Mouse (Mus musculus) frontal cortex, adult 2 months (tissue): Measurements from ENCODE around the gene Fam168a. TPM values are rescaled to one million over a fixed set of nuclear protein-coding genes. Genes with fewer than 3 reads are reported as not detected.

ENCODE experiments used
- DNase-seq, 2 experiments: peaks; one replicate each; pipeline ENCODE4 v3.0.0; 2022; ENCODE audit warnings: low spot score in 1 of 2; ENCODE audit errors: extremely low spot score in 1 of 2
- polyA plus RNA-seq: library from polyadenylated mRNA; depleted of rRNA; stranded (reverse); fragments of >200 nt; gene quantifications from 2 replicates; pipeline ENCODE4 v1.2.3, GENCODE M21; 2012; rRNA removed

Gene Fam168a
- polyA plus RNA-seq, result 105 and 108 TPM in 2 replicates

DNA sequence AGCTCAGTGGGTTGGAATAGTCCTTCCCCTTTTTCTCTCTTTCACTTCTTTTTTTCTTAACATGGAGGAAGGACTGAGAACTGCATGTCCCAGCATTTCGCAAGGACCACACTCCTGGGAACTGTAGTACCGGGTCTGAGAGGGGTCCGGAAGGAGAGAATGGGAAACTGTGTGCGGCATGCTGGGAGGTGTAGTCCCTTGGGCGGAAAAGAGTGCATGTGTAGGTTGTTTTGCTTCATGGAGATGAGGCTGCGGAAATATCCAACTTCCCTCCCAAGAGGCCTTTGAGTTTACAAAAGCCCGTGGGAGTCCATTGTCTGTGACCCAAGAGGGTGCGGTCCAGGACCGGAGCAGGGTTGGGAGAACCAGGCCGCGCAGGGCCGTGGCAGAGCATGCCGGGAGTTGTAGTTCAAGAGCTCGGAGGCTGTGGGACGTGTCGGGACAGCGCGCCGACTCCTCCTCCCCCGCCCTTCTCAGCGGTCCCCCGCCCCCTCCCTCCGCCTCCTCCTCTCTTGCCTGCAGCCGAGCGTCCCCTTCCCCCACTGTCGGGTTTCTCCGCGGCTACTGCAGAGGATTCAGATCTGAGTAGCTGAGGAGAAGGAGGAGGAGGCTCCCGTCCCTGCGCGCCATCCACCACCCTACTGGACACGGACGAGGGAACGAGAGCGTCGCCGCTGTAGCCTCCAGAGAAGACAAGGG lies at the start of gene Fam168a:
Fam168a (plus strand) TSS at position 493 of the 699 bp plus-strand sequence.
- DNase-seq, result peak; percentile 93 to 94

DNA sequence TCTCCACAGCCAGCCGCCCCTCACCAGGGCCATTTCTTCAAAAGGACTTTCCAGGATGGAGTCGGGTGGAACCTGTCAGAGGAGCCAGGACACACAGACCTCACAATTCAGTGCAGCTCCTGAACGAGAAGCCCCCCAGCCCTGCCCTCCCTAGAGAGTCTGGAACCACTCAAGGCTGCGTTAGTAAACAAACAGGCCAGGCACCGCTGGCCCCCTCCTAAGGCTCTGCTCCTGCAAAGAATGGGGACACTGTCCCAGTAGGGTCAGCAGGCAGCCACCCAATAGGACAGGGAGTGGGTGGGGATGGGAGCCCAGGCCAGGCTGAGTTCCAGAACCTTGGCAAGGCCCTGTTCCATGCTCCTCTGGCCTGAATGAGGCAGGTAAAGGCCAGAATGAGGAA lies 49.7 kb upstream of the Fam168a start:
- peak in 1 of 2 experiments; percentile 53 for DNase-seq

DNA sequence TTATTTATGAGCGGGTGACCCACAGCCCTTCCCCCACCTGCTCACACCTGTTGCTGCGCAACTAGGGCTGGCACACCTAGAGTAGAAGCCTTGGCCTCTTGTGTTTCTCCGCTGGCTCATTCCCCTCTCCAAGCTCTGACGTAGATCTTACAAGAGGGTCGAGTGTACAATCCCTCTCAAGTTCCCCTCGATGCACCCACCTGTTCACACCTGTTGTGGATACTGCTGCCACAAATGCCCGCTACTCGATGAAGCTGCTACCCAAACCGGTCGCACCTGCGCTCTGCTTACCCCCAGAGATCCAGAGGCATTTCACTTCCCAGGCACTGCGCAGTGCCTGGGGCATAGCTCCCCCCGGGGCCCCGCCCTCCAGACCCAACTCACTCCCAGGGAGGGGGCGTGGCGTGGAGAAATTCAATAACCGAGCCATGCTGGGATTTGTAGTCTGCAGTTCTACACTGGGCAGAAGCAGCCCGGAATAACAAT lies 48.3 kb upstream of the Fam168a start:
- peak in 1 of 2 experiments; percentile 50 for DNase-seq

DNA sequence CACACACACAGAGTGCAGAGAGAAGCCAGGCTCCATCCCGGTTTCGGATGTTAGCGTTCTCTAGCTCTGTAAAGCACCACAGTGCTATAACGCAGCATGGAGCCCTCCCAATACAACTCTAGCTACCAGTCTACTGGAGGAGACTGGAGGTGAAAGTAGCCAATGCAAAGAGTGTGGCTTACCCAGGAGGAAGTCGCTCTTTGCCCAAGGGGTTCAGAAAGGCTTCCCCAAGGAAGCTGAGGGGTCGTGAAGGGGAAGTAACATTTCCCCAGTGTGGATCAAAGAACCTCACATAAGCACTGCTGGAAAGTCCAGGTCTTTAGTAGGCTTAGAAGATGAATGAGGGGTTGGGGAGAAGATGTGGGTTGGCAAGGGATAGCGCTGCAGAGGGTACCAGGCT lies 45.2 kb upstream of the Fam168a start:
- no peak for DNase-seq

DNA sequence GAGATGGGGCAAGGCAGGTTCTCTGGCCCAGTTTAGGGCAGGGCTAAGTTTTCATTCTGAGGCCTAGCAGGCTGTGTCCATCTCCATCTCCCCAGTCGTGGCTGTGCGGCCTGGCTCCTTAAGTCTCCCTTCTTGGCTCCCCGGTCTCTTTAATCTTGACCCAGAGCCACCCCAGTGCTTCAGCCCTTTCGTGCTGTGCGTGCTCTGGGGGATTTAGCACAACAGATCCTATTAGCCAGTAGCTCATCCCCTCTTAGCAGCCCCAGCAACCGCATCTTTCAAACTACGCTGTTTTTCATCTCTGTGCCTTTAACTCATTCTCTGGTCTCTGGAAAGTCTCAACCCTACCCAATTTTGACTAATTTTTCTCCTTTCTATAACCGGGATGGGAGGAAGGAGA lies 44.2 kb upstream of the Fam168a start, which contains the start of gene Plekhb1:
Plekhb1 (minus strand) TSS at position 184 of the 400 bp plus-strand sequence.
- no peak for DNase-seq

DNA sequence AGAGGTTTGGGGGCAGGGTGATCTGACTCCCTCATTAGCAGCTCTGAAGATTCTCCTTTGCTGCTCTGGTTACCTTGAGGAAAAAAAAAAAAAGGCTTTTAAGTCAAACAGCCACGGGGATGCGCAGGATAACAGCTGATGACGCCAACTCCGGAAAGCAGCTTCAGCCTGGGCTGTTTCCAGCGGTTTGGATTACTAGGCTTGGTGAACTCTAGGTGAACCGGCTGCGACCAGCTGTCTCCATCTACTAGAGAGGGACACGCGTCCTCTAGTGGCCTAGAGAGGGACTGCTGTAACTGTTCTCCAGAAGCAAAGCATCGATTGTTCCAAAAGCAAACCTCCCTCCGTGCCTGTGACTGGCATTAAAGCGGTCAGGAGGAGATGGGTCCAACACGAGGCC lies 43.2 kb upstream of the Fam168a start:
- DNase-seq, result peak; percentile 85 to 96

DNA sequence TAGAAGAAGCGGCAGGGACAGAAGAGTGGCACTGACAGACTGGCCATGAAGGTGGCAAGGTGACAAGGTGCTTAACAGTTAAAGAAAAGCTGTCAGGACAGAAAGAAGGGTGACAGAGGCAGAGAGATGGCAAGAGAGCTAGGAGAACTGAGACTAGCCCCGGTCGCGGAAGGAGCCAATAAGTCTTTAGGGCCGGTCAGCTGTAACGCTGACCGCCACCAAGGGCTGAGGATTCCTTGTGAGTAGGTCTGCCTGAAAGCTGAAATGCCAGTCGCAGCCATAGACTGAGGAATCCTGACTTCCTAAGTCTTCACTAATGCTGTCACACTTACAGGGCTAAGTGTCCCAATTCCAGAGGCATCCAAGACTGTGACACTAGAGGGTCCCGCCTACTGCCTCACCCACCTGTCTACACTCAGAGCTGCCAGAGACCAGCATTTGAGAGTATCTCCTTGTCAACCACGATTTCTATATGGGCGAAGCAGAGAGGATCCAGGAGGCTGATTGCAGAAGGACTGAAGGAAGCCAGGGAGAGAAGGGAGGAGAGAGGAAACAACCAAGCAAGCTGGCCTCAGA lies 42.6 kb upstream of the Fam168a start:
- no peak for DNase-seq

DNA sequence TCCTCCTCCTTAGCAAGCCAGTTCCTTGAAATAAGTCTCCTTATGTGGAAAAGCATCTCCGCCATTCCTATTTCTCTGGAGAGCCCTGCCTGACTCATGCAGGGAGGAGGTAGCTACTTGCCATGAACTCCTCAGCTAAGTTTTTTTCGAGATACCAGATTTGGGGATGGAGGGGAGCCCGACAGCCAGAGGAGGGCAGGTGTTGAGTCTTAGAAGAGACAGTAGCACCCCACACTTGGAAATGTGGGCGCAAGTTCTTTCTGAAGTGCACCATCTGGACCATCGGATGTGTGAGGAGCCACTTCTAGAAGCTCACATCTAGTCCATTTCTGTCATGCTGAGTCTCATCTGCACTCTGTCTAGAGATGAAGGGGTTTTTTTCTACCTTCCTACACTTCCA lies 35.8 kb upstream of the Fam168a start:
- peak; percentile 76 to 83 for DNase-seq

DNA sequence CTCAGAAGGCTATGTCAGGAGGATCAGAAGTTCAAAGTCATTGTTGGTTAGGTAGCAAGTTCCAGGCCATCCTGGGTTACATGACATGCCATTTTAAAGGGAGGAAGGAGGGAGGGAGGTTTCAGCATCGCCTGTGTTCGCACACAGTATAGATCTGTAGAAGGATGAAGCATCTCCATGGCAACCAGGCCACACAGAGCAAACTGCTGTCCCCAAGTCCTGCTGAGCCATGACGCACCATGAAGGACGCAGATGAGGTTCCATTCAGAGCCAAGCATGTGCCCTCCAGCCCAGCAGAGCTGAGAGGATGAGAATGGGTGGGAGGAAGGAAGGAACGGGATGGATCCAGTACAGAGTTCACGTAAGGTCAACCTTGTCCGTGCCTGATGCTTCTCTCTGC lies 33.0 kb upstream of the Fam168a start:
- no peak for DNase-seq

DNA sequence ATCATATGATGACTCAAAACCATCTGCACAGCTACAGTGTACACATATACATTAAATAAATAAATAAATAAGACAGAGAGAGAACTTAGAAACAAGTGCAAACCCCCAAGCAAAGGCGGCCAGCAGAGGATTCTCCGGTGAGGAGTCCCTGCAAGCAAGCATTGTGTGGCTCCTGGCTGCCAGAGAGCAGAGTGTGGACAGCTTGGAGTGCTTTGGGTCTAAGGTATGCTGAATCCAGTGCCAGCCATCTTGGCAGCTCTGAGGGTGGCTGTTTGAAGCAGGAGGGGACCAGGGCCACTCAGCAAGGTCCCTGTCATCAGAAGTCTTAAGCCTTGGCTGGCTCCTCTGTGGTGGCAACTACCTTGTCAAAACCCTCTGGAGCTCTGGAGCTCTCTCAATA lies 31.5 kb upstream of the Fam168a start:
- DNase-seq, result no peak

DNA sequence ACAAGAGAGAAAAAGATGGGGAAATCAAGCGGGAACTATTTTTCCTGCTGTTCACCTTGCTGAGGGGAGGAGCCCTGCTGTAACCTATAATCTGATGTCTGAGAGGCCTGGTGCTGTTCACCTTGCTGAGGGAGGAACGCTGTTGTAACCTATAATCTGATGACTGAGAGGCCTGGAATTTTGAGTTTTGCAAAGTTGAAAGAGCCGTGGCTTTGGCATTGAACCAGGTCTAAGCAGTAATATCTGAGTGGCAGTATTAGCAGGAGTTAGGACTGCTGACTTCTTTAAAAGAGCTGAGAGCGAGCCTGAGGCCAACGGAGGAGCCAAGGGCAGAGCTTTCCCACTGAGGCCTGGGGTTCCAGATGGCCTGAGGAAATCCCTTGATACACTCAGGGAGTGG lies 28.4 kb upstream of the Fam168a start:
- DNase-seq, result no peak

DNA sequence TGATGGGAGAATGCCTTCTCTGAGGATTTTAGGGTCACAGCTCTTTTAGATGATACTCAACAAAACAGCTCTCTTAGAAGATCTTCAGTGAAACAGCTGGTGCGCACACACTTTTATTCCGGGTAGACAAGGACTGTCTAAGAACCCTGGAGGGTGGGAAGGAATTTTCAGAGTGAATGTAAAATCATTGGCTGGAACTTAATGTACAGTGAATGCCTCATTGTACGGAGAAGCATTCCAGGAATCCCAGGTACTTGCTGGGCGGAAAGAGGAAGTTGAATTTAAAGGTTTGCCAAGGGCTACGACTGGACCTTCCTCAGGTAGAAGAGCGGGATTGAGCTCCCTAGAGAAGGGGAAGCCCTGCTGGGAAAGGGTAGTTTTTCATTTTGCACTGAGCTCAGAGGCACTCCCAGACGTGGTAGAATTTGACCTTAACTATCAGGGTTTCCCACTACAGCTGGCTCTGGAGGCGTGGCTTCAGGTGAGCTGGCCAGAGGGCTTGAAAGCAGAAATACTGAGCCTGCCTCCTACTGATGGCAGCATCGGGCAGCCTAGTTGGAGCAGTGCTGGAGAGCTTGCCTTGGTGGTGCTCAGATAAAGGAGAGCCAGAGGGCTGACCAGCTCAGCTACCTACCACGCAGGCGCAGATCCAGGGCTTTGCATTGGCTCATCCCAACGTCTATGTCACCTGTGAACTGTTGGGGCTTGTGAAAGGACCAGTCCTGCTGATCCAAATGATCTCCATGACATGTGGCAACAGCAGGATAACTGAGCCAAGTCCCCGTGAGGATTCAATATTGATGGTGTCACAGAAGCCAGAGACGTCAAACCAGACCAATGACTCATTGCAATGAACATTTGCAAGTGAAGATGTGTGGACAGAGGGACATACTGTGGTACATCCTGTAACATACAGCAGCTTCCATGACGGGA lies 27.2 kb upstream of the Fam168a start:
- no peak for DNase-seq

DNA sequence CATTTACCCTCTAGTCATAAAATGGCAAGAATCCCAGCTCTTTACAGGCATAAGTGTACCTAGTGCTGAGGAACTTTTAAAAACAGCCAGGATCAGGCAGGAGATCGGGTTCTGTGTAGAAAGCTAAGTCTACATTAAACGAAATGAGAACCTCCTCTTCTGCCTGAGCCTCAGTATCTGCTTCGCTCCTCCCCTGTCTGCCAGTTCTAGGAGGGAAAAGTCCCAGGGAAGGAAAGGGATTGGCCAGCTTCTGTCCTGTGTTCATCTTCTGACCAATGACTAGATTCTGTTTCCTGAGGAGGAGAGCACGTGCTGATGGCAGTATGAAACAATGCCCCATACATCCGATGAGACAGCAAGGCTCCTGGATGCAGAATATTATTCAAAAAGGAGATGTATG lies 25.3 kb upstream of the Fam168a start:
- DNase-seq, result peak in 1 of 2 experiments; percentile 55

DNA sequence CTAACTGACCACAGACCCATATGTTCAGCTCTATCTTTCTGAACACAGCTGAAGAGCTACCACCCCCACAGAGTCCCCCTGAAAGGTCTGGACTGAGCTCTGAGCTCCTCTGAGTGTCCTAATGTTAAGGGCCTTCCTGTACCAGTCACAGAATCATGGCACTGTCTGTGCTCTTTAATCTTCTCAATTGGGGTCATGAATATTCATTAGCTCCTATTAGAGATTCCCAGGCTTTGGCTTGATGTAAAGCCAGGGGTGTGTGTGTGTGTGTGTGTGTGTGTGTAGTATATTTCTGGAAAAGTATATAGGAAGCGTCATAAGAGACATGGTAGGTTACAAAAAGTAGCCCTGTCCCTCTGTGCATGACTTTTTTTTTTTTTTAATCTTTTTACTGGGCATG lies 23.2 kb upstream of the Fam168a start:
- no peak for DNase-seq

DNA sequence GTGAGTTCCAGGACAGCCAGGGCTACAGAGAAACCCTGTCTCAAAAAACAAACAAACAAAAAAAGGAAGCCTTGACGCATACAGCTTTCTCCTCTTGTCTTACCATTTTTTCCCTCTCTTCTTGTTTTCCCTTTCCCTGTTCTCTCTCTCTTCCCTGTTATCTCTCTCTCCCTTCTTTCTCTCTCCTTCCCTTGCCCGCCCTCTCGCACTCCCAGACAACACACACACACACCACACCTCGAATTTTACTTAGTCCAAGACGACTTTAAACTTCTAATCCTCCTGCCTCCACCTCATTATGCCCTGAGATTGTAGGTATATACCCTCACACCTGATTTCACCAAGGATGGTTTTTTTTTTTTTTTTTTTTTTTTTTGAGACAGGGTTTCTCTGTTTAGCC lies 22.4 kb upstream of the Fam168a start:
- DNase-seq, result no peak

DNA sequence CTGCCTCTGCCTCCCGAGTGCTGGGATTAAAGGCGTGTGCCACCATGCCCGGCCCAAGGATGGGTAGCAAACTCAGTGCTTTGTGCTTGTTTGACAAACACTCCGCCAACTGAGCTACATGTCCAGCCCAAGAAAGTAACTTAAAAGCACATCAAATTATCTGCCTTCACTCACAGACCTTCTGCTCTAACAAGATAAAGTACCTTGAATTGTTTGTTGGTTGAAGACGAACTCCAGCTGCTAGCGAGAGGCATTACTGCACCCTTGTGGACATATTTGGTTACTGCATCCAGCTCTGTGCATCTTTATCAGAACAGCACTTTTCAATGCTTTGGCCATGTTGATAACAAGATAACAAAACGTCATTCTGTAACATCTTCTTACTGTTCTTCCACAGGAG lies 21.9 kb upstream of the Fam168a start:
- peak in 1 of 2 experiments; percentile 88 for DNase-seq

DNA sequence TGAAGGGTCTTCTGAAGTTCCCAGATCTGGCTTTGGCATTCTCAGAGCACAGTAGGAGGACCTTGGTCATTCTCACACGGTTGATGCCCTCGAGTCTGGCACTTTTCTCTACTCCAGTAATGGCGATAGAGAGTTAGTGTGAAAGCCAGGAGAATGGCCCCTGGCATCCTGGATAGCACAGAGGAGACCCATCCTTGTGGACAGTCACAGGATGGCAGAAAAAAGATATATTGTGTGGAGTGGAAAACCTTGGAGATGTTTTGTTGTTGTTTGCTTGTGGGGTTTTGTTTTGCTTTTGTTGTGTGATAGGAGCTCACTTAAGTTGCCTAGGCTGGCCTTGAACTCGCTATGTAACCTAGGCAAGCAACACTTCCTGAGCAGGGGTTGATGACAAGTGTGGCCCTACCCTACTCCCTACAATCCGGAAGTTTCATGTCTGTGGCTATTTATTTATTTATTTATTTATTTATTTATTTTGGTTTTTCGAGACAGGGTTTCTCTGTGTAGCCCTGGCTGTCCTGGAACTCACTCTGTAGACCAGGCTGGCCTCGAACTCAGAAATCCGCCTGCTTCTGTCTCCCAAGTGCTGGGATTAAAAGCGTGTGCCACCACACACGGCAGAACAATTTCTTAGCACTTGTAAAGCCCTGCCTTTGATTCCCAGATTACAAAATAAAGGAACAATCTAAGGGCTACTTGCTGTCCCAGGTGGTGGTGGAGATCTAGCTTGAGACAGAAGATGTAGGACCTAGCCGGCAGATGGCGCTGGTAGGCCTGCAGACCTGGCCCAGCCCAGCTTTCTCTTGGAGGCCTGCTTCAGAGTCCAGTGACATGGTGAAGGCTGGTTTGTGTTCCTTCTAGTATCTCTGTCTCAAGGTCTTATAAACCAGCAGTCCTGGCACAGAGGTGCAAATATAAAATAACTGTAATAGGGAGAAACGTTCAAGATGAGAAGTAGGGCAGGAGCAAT lies 21.1 kb upstream of the Fam168a start:
- peak in 1 of 2 experiments; percentile 77 for DNase-seq

DNA sequence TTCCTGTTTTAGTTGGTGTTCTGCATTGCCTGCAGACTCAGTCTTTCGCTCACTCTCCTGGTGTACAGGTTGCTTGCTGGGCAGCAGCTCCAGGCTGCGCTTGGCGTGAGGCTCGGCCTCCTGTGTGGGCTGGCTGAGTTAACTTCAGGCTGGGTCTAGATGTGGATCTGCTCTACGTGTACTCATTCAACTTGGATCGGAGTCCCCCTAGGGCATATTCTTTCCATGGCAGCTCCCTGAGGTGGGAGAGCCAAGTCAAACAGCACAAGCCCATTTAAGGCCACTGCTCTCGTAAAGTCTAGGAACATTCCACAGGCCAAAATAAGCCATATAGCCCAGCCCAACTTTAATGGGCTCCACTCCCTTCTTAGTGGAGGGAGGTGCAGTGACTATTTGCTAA lies 18.0 kb upstream of the Fam168a start:
- DNase-seq, result no peak

DNA sequence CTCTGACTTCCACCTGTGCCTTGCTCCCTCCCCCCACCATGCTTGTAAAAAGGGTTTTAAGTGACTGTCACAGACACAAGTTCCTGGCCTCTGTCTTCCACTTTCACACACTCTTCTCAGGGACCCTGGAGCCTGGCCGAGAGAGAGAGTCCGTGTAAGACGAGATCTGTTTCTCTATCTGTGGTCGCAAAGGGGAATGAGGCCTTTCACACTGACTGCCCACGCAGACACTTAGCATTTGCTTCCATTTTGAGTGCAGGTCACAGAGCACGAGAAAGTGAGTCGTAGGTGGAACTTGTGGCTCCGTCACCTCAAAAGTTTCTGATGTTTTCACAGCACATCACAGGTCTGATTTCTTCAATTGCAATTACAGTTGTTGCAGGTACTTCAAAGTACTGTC lies 13.2 kb upstream of the Fam168a start:
- DNase-seq, result no peak
